Mouse (Mus musculus): ENCODE measurements around the gene Btc.

DNA sequence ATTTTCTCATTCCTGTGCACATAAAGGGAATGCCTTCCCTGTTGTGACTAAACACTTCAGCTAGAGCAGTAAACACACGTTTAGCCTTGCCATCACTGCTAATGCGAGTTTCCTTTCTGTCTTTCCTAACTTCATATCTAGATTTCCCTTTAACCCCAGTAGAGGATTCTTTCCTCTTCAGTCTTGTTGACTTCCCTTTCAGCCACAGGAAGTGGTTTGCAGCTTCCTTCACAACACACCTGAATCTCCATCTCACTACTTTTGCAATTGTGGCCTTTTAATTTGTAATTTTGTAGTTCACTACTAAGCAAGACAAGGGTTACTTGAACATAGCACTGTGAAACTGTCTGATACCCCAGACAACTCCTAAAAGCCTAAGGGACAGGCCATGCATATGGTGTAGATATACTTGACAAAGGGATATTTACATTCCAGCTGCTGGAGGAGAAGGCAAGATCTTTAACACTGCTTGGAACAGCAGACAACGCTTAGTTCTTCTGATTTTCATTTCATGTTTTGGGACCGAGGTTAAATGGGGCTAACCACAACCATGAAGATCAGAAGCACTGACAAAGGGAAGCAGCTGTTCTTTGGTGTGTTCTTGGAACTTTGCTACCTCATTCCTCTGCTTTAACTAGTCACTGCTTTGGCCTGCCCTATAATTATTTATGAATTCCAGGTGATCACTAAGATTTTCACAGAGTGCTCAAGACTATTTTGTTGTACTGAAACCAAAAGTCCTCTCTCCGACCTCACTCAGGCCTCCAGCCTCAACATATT, 60.6 kb downstream of the Btc start:
- TF ChIP-seq CTCF (IDR thresholded peaks at IDR 0.05; ENCODE audit: control insufficient read depth, insufficient read depth, insufficient replicate concordance, low read depth, low read length) (no peak), POLR2A (IDR thresholded peaks at IDR 0.05; ENCODE audit: control insufficient read depth, low read depth, low read length) (no peak)
